Mouse (Mus musculus): Measurements from ENCODE around the gene Lrwd1.

- no peak for TF ChIP-seq CTCF (IDR thresholded peaks at IDR 0.05; ENCODE audit: low read depth, low read length)
- TF ChIP-seq POLR2AphosphoS5 (IDR thresholded peaks at IDR 0.05; ENCODE audit: insufficient replicate concordance, low read depth, low read length) = no peak
- no peak for TF ChIP-seq GATA2 (IDR thresholded peaks at IDR 0.05; ENCODE audit: borderline replicate concordance, low read depth, low read length)
Measured at GRCm38 (mm10) chr5:136172939-136173338, 37.1 kb upstream of the Lrwd1 start.
